Mouse (Mus musculus): Measurements from ENCODE around the gene St5. TPM values are rescaled to one million over a fixed set of nuclear protein-coding genes. Genes with fewer than 3 reads are reported as not detected.

Gene St5
- total RNA-seq (2021) (10 to 100 TPM; 24.3 to 28.4 TPM), polyA plus RNA-seq (2012; rRNA removed) (40.3 and 62.0 TPM in 2 replicates)
- long read RNA-seq, full-length matches to known transcripts = 6 of 18 reads
- long read RNA-seq, partial matches to known transcripts = 4 of 18 reads
- long read RNA-seq, other reads (novel, unspliced or antisense) = 8 of 18 reads

DNA sequence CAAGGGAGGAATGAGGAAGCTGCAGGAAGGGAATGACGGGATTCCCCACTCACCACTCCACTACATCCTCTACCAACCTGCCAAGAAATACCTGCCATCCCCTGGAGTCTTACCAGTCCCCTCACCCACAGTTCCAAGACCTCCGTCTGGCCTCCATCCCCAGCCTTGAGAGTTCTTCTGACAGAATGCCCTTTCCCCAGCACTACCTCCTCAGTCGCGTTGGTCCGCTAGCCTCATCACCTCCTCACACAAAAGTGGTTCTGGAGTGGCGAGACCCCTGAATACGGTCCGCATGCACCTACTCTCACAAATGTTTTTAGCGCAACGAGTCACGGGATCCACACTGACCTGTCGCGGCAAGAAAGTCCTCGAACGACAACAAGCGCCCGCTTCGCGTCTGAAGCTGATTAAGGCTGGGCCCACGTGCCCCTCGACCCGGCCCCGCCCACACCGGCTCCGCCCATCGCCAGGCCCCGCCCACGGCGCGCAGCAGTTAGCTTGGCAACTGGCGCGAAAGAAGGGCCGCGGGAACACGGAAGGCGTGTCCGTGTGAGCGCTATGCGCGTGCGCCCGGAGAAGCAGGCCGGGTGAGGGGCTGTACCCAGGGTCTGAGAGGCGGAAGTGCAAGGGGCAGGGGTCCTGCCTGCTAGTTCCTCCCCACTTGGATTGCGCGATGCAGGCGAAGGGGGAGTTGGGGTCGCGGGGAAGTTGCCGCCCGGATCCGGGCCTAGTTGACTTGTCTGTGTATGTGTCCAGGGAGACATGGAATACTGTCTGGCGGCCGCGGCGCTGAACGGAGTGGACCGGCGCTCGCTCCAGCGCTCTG, at the start of gene St5, which contains the start of gene Akip1:
St5 (minus strand) TSS at position 416 of the 826 bp plus-strand sequence.
Akip1 (plus strand) TSS at position 501 of the 826 bp plus-strand sequence.
- Histone ChIP-seq H3K36me3 (ENCODE audit: control insufficient read depth, insufficient read depth, low read length) (peaks cover under 1% of the 10 kb centered on the region), H3K27ac (peak within 1 kb of the TSS; percentile 66), H3K27me3 (ENCODE audit: control insufficient read depth, insufficient read depth, low read length) (no peaks in the 10 kb centered on the region), H3K4me1 (ENCODE audit: control insufficient read depth, insufficient read depth, low read length) (peaks cover 6% of the 10 kb centered on the region), H3K79me2 (replicated peaks; ENCODE audit: control insufficient read depth, insufficient read depth, low read length) (no peaks in the 10 kb centered on the region), H3K4me3 (peak within 1 kb of the TSS; percentile 85), H3K9ac (ENCODE audit: low read depth, low read length) (peak within 1 kb of the TSS; percentile 78)
- intact Hi-C loops (cut with DNase I) = no loop called here
- peak; percentile 95 to 97 for DNase-seq
- TF ChIP-seq EP300 (IDR thresholded peaks at IDR 0.05; ENCODE audit: insufficient read depth, low read depth, low read length) (no peak), POLR2A (IDR thresholded peaks at IDR 0.05; ENCODE audit: insufficient read depth, low read depth, low read length) (peak; percentile 78), CTCF (IDR thresholded peaks at IDR 0.05) (no peak)
- 1% methylated on average over 61 of the region's 61 CpGs for WGBS

DNA sequence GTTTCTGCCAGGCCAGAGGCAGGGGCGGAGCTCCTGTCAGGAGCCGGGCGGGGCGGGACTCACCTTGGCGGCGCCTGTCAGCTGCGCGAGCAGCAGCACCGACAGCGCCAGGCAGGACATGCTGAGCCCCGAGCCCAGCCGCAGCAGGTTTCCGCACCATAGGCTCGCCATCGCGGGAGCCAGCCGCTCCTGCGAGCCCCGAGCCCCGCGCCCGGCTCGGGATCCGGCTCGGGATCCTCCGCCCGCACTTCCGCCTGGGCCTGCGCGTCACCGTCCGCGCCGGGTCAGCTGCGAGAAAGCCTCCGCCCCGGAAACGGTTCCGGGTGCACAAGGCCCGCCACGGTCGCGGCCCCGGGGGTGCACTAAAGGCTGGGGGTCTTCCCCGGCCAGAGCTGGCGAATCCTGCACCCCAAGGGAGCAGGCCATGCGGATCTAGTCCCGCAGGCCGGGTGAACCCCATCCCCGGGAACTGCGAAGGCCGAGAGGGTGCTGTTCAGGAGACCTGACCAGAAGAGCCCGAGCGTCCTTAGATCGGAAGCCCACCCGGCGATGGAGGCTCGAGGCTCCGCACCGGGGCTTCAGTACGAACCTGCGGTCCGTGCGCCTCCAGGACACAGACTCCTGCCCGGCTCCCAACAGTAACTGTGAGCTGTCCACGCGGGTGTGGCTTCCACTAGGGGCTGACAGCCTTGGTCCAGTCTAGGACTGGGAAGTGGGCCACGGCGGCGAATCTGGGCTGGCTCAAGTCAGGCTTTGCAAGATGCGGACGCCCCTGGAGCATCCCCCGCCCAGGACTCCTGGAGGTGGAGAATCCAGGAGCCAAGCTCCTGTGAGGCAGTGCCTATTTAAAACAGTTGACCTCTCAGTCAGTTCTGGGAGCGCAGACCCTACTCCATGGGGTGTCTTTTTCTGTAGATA, 48.9 kb upstream of the St5 start, which contains the start of gene Tmem9b:
Tmem9b (minus strand) TSS at position 868 of the 918 bp plus-strand sequence.
- TF ChIP-seq EP300 (IDR thresholded peaks at IDR 0.05; ENCODE audit: insufficient read depth, low read depth, low read length) (0 out of 2 replicates have a peak, but pooled peaks have one; percentile 40), CTCF (IDR thresholded peaks at IDR 0.05) (peak; percentile 50), POLR2A (IDR thresholded peaks at IDR 0.05; ENCODE audit: insufficient read depth, low read depth, low read length) (peak; percentile 72)
- WGBS = under 1% methylated on average over 73 of the region's 74 CpGs
- intact Hi-C loops (cut with DNase I) = no loop called here
- peak; percentile 92 for DNase-seq
- peak within 1 kb of the TSS; percentile 97 for H3K27ac ChIP-seq
- peak within 1 kb of the TSS; percentile 85 for H3K4me3 ChIP-seq
- H3K27me3 ChIP-seq (ENCODE audit: control insufficient read depth, insufficient read depth, low read length) = no peaks in the 10 kb centered on the region
- H3K79me2 ChIP-seq (replicated peaks; ENCODE audit: control insufficient read depth, insufficient read depth, low read length) = peaks cover 2% of the 10 kb centered on the region; the same call in 1 of the 2 replicates
- peaks cover 3% of the 10 kb centered on the region for H3K4me1 ChIP-seq (ENCODE audit: control insufficient read depth, insufficient read depth, low read length)
- no peaks in the 10 kb centered on the region for H3K36me3 ChIP-seq (ENCODE audit: control insufficient read depth, insufficient read depth, low read length)
- H3K9ac ChIP-seq (ENCODE audit: low read depth, low read length) = peak within 1 kb of the TSS; percentile 95

DNA sequence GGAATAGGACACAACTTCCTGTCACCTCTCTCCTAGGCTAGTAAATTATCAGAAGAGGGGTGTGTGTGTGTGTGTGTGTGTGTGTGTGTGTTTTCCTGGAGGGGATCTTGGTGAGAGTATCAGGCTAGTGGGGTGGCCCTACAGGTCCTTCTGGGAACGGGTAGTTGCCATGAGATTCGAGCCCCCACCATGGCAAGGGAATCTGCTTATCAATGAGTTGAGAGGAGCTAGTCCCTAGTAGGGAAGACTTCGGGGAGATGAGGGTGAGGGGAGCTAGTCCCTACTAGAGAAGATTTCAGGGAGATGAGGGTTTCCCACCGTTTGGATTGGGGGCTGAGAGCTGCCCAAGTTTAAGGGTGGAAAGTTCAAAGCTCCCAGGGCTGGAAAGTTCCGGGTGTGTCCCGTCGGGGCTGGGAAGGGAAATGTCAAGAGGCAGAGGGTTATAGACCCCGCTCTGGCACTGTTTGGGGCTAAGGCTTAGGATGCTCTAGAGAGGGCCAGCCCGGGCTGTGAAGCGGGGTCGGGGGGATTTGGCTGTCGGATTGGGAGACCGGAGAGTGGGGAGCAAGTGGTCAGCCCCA, 48.1 kb upstream of the St5 start:
- Histone ChIP-seq H3K27ac (peak overlapping the region; percentile 97), H3K9ac (ENCODE audit: low read depth, low read length) (peak overlapping the region; percentile 95), H3K36me3 (ENCODE audit: control insufficient read depth, insufficient read depth, low read length) (no peaks in the 10 kb centered on the region), H3K79me2 (replicated peaks; ENCODE audit: control insufficient read depth, insufficient read depth, low read length) (peaks cover 2% of the 10 kb centered on the region; the same call in 1 of the 2 replicates), H3K4me1 (ENCODE audit: control insufficient read depth, insufficient read depth, low read length) (peaks cover 3% of the 10 kb centered on the region), H3K27me3 (ENCODE audit: control insufficient read depth, insufficient read depth, low read length) (no peaks in the 10 kb centered on the region), H3K4me3 (peak overlapping the region; percentile 85)
- no peak for DNase-seq
- whole genome bisulfite sequencing = 2% methylated on average over 13 of the region's 13 CpGs
- intact Hi-C loops (cut with DNase I) = no loop called here
- no peak for TF ChIP-seq POLR2A (IDR thresholded peaks at IDR 0.05; ENCODE audit: insufficient read depth, low read depth, low read length)

DNA sequence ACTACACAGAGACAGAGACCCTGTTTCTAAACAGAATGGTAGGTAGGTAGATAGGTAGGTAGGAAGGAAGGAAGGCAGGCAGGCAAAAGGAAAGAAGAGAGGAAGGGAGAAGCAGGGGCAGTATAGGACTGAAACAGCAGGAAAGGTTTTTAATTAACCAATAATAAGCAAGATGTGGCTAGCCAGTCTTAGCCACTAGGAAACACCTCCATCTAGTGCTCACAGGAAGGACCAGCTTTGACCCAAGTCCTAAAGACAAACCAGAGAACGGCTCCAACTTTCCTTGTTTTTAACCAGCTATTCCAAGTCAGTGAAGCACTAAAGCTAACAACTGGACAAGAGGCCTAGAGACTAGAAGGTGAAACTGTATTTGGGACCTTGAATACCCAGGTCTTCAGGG, 44.3 kb upstream of the St5 start:
- 37% methylated on average over 1 of the region's 1 CpGs for WGBS
- intact Hi-C loops (cut with DNase I) = no loop called here
- Histone ChIP-seq H3K9ac (ENCODE audit: low read depth, low read length) (no peak overlapping the region), H3K27me3 (ENCODE audit: control insufficient read depth, insufficient read depth, low read length) (no peaks in the 10 kb centered on the region), H3K79me2 (replicated peaks; ENCODE audit: control insufficient read depth, insufficient read depth, low read length) (peaks cover 2% of the 10 kb centered on the region; the same call in 1 of the 2 replicates), H3K27ac (no peak overlapping the region), H3K4me1 (ENCODE audit: control insufficient read depth, insufficient read depth, low read length) (peaks cover 3% of the 10 kb centered on the region), H3K36me3 (ENCODE audit: control insufficient read depth, insufficient read depth, low read length) (no peaks in the 10 kb centered on the region), H3K4me3 (no peak overlapping the region)
- no peak for DNase-seq
- TF ChIP-seq CTCF (IDR thresholded peaks at IDR 0.05) (peak; percentile 51), EP300 (IDR thresholded peaks at IDR 0.05; ENCODE audit: insufficient read depth, low read depth, low read length) (no peak)

DNA sequence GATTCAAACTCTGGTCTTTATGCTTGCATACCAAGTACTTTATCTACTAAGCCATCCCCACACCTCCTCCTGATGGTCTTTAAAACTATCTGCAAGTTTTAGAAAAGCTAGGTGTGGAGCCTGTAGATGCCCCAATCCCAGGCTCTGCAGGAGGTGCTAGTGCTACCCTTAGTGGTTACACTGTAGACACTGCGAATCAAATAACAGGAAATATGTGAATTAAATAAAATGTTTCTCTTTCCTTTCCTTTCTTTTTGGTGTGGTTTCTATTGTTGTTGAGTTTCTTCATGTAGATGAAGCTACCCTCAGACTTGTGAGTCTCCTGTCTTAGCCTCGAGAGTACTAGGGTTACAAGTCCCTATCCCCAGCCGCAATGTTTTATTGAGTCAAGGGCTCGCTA, 38.3 kb upstream of the St5 start:
- no peak overlapping the region for H3K27ac ChIP-seq
- DNase-seq = no peak
- no peaks in the 10 kb centered on the region for H3K27me3 ChIP-seq (ENCODE audit: control insufficient read depth, insufficient read depth, low read length)
- no peaks in the 10 kb centered on the region; the same call in none of the 2 replicates for H3K36me3 ChIP-seq (ENCODE audit: control insufficient read depth, insufficient read depth, low read length)
- no peak for TF ChIP-seq POLR2A (IDR thresholded peaks at IDR 0.05; ENCODE audit: insufficient read depth, low read depth, low read length)
- no peak for TF ChIP-seq CTCF (IDR thresholded peaks at IDR 0.05)
- no peak for TF ChIP-seq EP300 (IDR thresholded peaks at IDR 0.05; ENCODE audit: insufficient read depth, low read depth, low read length)
- H3K9ac ChIP-seq (ENCODE audit: low read depth, low read length) = no peak overlapping the region
- H3K79me2 ChIP-seq (replicated peaks; ENCODE audit: control insufficient read depth, insufficient read depth, low read length) = no peaks in the 10 kb centered on the region
- intact Hi-C loops (cut with DNase I) = no loop called here
- 89% methylated on average over 4 of the region's 4 CpGs for WGBS
- H3K4me1 ChIP-seq (ENCODE audit: control insufficient read depth, insufficient read depth, low read length) = no peaks in the 10 kb centered on the region
- H3K4me3 ChIP-seq = no peak overlapping the region

Measured in heart, adult 2 months (tissue).